Mouse (Mus musculus): ENCODE data around the gene Vmn1r127.
"Not testable (repeated sequence)": the region's sequence is repeated elsewhere in the genome, so short reads cannot be mapped to it uniquely, and the experiment has no call there.

Gene Vmn1r127

GRCm38 (mm10) chr7:21319761-21320160 is at the start of gene Vmn1r127:
Vmn1r127 (minus strand) TSS chr7:21319861.
- DNase-seq, result not testable (repeated sequence)

GRCm38 (mm10) chr7:21361191-21361590 is 41.5 kb upstream of the Vmn1r127 start, which contains the start of gene Vmn1r129:
Vmn1r129 (minus strand) TSS chr7:21361291.
- not testable (repeated sequence) for DNase-seq

- not testable (repeated sequence) for DNase-seq
Measured at GRCm38 (mm10) chr7:21349073-21349472, 29.4 kb upstream of the Vmn1r127 start, which contains the start of gene Vmn1r128. Vmn1r128 (plus strand) TSS chr7:21349373.

GRCm38 (mm10) chr7:21301367-21301766 is 18.3 kb downstream of the Vmn1r127 start, which contains the start of gene Vmn1r126:
Vmn1r126 (minus strand) TSS chr7:21301467.
- not testable (repeated sequence) for DNase-seq

GRCm38 (mm10) chr7:21271879-21272278 is 47.8 kb downstream of the Vmn1r127 start, which contains the start of gene Vmn1r125:
Vmn1r125 (plus strand) TSS chr7:21272179.
- DNase-seq, result not testable (repeated sequence)
